Mouse (Mus musculus): ENCODE results near the gene Fgd1.

Gene Fgd1

GRCm38 (mm10) chrX:151096171-151097058, 50.5 kb downstream of the Fgd1 start, which contains the start of gene Tsr2:
Gene Tsr2, minus strand, starts transcription at chrX:151096543.
- DNase-seq = peak; percentile 79

- DNase-seq = no peak
Measured at GRCm38 (mm10) chrX:151107301-151108067, 61.5 kb downstream of the Fgd1 start.

GRCm38 (mm10) chrX:151116795-151117194, 70.8 kb downstream of the Fgd1 start:
- peak; percentile 36 for DNase-seq

GRCm38 (mm10) chrX:151117432-151117831, 71.5 kb downstream of the Fgd1 start:
- no peak for DNase-seq

- no peak for DNase-seq
Measured at GRCm38 (mm10) chrX:151123933-151124332, 78.0 kb downstream of the Fgd1 start.

GRCm38 (mm10) chrX:151130493-151130892, 84.5 kb downstream of the Fgd1 start:
- no peak for DNase-seq

GRCm38 (mm10) chrX:151132785-151133184, 86.8 kb downstream of the Fgd1 start:
- peak; percentile 16 for DNase-seq

All from kidney, postnatal 14 days (tissue).